Mouse (Mus musculus) right cerebral cortex, postnatal 36 days (tissue): ENCODE measurements around the gene Agfg1.
A peak's percentile ranks its signal among the peaks of the same experiment; 100 is the strongest.

Experiments
- DNase-seq, 2 experiments: peaks; one replicate each; pipeline ENCODE4 v3.0.0; 2022; ENCODE audit warnings: low spot score in 2 of 2, mixed read lengths in 1 of 2

The Agfg1 gene

GRCm38 (mm10) chr1:82839296-82839613 lies at the start of gene Agfg1:
TSS of gene Agfg1 (plus strand) at chr1:82839483.
- DNase-seq, result peak; percentile 81 to 83

GRCm38 (mm10) chr1:82791105-82791504 lies 48.2 kb upstream of the Agfg1 start:
- DNase-seq, result no peak

GRCm38 (mm10) chr1:82792238-82792637 lies 47.0 kb upstream of the Agfg1 start:
- DNase-seq, result no peak

- DNase-seq, result no peak
These were observed 46.2 kb upstream of the Agfg1 start for GRCm38 (mm10) chr1:82793110-82793509.

GRCm38 (mm10) chr1:82793986-82794385 lies 45.3 kb upstream of the Agfg1 start:
- peak; percentile 40 to 51 for DNase-seq

- no peak for DNase-seq
These were observed 44.1 kb upstream of the Agfg1 start for GRCm38 (mm10) chr1:82795211-82795610.

GRCm38 (mm10) chr1:82795702-82796443 lies 43.4 kb upstream of the Agfg1 start:
- DNase-seq, result no peak

GRCm38 (mm10) chr1:82797088-82797487 lies 42.2 kb upstream of the Agfg1 start:
- DNase-seq, result no peak

- no peak for DNase-seq
These were observed 41.0 kb upstream of the Agfg1 start for GRCm38 (mm10) chr1:82798304-82798703.

- no peak for DNase-seq
These were observed 40.4 kb upstream of the Agfg1 start for GRCm38 (mm10) chr1:82798922-82799321.

GRCm38 (mm10) chr1:82801105-82801783 lies 38.0 kb upstream of the Agfg1 start:
- no peak for DNase-seq

- DNase-seq, result no peak
These were observed 35.7 kb upstream of the Agfg1 start for GRCm38 (mm10) chr1:82803608-82804007.

- no peak for DNase-seq
These were observed 35.2 kb upstream of the Agfg1 start for GRCm38 (mm10) chr1:82804059-82804458.

- no peak for DNase-seq
These were observed 32.9 kb upstream of the Agfg1 start for GRCm38 (mm10) chr1:82806391-82806790.

- DNase-seq, result no peak
These were observed 32.1 kb upstream of the Agfg1 start for GRCm38 (mm10) chr1:82807206-82807605.

GRCm38 (mm10) chr1:82808564-82808963 lies 30.7 kb upstream of the Agfg1 start:
- DNase-seq, result no peak

- no peak for DNase-seq
These were observed 27.5 kb upstream of the Agfg1 start for GRCm38 (mm10) chr1:82811766-82812165.

GRCm38 (mm10) chr1:82815941-82816716 lies 23.2 kb upstream of the Agfg1 start:
- DNase-seq, result no peak

- no peak for DNase-seq
These were observed 19.9 kb upstream of the Agfg1 start for GRCm38 (mm10) chr1:82819366-82819765.

- DNase-seq, result no peak
These were observed 19.1 kb upstream of the Agfg1 start for GRCm38 (mm10) chr1:82820179-82820578.

GRCm38 (mm10) chr1:82820626-82821186 lies 18.6 kb upstream of the Agfg1 start:
- DNase-seq, result no peak

- DNase-seq, result no peak
These were observed 17.4 kb upstream of the Agfg1 start for GRCm38 (mm10) chr1:82821846-82822245.
